Mouse (Mus musculus): ENCODE measurements around the gene Ctxn2. TPM values are rescaled to one million over a fixed set of nuclear protein-coding genes. Genes with fewer than 3 reads are reported as not detected.
"Not testable (repeated sequence)": the region's sequence is repeated elsewhere in the genome, so short reads cannot be mapped to it uniquely, and the experiment has no call there.

Ctxn2 gene
- not detected in 2 replicates for polyA plus RNA-seq (2015; fragmentation: Nextera tagmentation; extraction: Ambion mirVana)

GRCm38 (mm10) chr2:125135903-125136811 lies at the start of gene Ctxn2:
TSS of gene Ctxn2 (plus strand) at chr2:125136692.
- peaks cover 3% of the 10 kb centered on the region; the same call in 1 of the 2 replicates for H3K27me3 ChIP-seq
- under 1% methylated on average over 39 of the region's 39 CpGs for WGBS
- peak within 1 kb of the TSS; percentile 34 for H3K4me3 ChIP-seq (replicated peaks)
- peaks cover 9% of the 10 kb centered on the region for H3K4me1 ChIP-seq
- peak; percentile 69; the same call in 1 of the 2 replicates for ATAC-seq (ENCODE audit: insufficient number of reproducible peaks, low FRiP score, low TSS enrichment, low read depth)
- H3K27ac ChIP-seq (replicated peaks): no peak within 1 kb of the TSS
- no peak within 1 kb of the TSS for H3K9ac ChIP-seq
- H3K36me3 ChIP-seq: no peaks in the 10 kb centered on the region
- H3K4me2 ChIP-seq (replicated peaks): peak within 1 kb of the TSS; percentile 61
- H3K9me3 ChIP-seq (replicated peaks): no peaks in the 10 kb centered on the region

GRCm38 (mm10) chr2:125088757-125089156 lies 47.7 kb upstream of the Ctxn2 start:
- ATAC-seq (ENCODE audit: insufficient number of reproducible peaks, low FRiP score, low TSS enrichment, low read depth): no peak
- no peak overlapping the region for H3K4me2 ChIP-seq (replicated peaks)
- H3K36me3 ChIP-seq: peaks cover 28% of the 10 kb centered on the region

DNA sequence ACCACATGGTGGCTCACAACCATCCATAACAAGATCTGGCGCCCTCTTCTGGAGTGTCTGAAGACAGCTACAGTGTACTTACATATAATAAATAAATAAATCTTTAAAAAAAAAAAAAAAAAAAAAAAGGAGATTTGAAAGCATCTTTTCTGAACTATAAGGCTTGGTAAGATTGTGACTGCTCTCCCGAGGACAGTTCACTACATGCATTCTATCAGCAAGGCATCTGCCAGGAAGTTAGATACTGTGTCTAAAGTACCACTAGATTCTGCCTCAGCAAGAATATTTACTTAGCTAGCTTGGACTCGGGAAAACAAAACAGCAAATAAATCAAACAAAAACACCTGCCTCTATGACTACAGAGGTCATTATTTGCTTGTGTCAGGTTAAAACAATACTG lies 44.4 kb upstream of the Ctxn2 start:
- 85% methylated on average over 3 of the region's 3 CpGs for WGBS
- not testable (repeated sequence) for H3K4me1 ChIP-seq; H3K27ac ChIP-seq (replicated peaks); ATAC-seq (ENCODE audit: insufficient number of reproducible peaks, low FRiP score, low TSS enrichment, low read depth); H3K27me3 ChIP-seq; H3K4me2 ChIP-seq (replicated peaks); H3K4me3 ChIP-seq (replicated peaks); H3K9me3 ChIP-seq (replicated peaks); H3K9ac ChIP-seq
- peaks cover 33% of the 10 kb centered on the region for H3K36me3 ChIP-seq

More at GRCm38 (mm10) chr2:125088757-125089156, 47.7 kb upstream of the Ctxn2 start:
- Histone ChIP-seq H3K4me3 (replicated peaks) (no peak overlapping the region), H3K9me3 (replicated peaks) (no peaks in the 10 kb centered on the region), H3K4me1 (no peaks in the 10 kb centered on the region), H3K9ac (no peak overlapping the region), H3K27ac (replicated peaks) (no peak overlapping the region), H3K27me3 (no peaks in the 10 kb centered on the region)
- WGBS: 96% methylated on average over 7 of the region's 7 CpGs

DNA sequence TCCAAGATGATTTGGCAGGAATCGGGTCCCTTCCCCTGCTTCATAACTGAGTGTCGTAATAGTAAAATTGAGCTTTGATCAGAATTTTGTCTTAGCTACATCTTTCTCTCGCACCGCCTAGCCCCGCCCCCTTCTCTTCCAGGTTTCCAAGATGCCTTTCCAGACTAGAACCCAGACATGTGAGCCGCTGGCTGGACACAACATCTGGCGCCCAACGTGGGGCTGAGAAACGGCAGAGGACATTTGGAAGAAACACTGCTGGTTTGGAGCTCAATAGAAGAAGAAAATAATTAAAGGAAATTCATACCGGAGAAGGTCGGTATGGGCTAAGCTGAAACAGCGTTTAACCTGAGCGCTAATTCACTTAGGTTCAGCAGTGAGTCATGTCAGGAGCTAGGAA lies 32.0 kb upstream of the Ctxn2 start:
- peaks cover 47% of the 10 kb centered on the region for H3K36me3 ChIP-seq
- 93% methylated on average over 13 of the region's 13 CpGs for WGBS

DNA sequence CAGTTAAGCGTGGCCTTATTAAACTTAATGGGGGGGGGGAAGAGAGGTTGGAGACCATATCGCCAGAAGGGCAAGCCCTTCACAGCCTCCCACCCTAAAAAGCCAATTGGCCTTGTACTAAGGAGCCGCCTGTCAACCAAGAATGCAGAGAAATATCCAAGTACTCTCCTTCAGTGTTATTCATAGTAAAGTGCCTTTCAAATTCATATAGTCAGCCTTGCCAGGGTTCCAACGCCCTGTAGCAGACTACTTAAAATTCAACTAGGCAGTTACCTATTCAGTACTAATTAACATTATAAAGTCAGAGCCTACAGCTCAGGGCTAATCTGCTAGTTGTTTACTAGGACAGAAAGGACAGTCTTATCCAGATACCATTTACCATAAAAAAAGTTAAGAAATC lies 30.0 kb upstream of the Ctxn2 start:
- H3K9ac ChIP-seq; ATAC-seq (ENCODE audit: insufficient number of reproducible peaks, low FRiP score, low TSS enrichment, low read depth); H3K27me3 ChIP-seq; H3K4me1 ChIP-seq; H3K27ac ChIP-seq (replicated peaks); H3K9me3 ChIP-seq (replicated peaks); H3K4me3 ChIP-seq (replicated peaks); H3K4me2 ChIP-seq (replicated peaks): not testable (repeated sequence)
- H3K36me3 ChIP-seq: peaks cover 40% of the 10 kb centered on the region
- WGBS: 96% methylated on average over 4 of the region's 4 CpGs

More for the DNA sequence above, 32.0 kb upstream of the Ctxn2 start:
- not testable (repeated sequence) for H3K27ac ChIP-seq (replicated peaks); H3K27me3 ChIP-seq; H3K4me2 ChIP-seq (replicated peaks); H3K4me3 ChIP-seq (replicated peaks); ATAC-seq (ENCODE audit: insufficient number of reproducible peaks, low FRiP score, low TSS enrichment, low read depth); H3K9me3 ChIP-seq (replicated peaks); H3K9ac ChIP-seq; H3K4me1 ChIP-seq

GRCm38 (mm10) chr2:125119381-125120110 lies 16.9 kb upstream of the Ctxn2 start:
- no peaks in the 10 kb centered on the region for H3K9me3 ChIP-seq (replicated peaks)
- no peak overlapping the region for H3K4me2 ChIP-seq (replicated peaks)
- H3K27me3 ChIP-seq: no peaks in the 10 kb centered on the region
- 79% methylated on average over 6 of the region's 6 CpGs for WGBS
- H3K9ac ChIP-seq: no peak overlapping the region
- H3K4me3 ChIP-seq (replicated peaks): no peak overlapping the region
- H3K36me3 ChIP-seq: peaks cover 11% of the 10 kb centered on the region; the same call in 1 of the 2 replicates
- H3K27ac ChIP-seq (replicated peaks): no peak overlapping the region
- H3K4me1 ChIP-seq: no peaks in the 10 kb centered on the region
- no peak for ATAC-seq (ENCODE audit: insufficient number of reproducible peaks, low FRiP score, low TSS enrichment, low read depth)

GRCm38 (mm10) chr2:125122288-125122623 lies 14.2 kb upstream of the Ctxn2 start:
- peak overlapping the region; percentile 68 for H3K4me2 ChIP-seq (replicated peaks)
- H3K36me3 ChIP-seq: no peaks in the 10 kb centered on the region
- H3K9me3 ChIP-seq (replicated peaks): no peaks in the 10 kb centered on the region
- no peak for ATAC-seq (ENCODE audit: insufficient number of reproducible peaks, low FRiP score, low TSS enrichment, low read depth)
- WGBS: 4% methylated on average over 4 of the region's 4 CpGs
- H3K27me3 ChIP-seq: no peaks in the 10 kb centered on the region
- peak overlapping the region; percentile 76 for H3K9ac ChIP-seq
- H3K27ac ChIP-seq (replicated peaks): peak overlapping the region; percentile 89
- peak overlapping the region; percentile 77 for H3K4me3 ChIP-seq (replicated peaks)
- no peaks in the 10 kb centered on the region for H3K4me1 ChIP-seq

GRCm38 (mm10) chr2:125122624-125123476 lies 13.6 kb upstream of the Ctxn2 start:
- peak overlapping the region; percentile 89 for H3K27ac ChIP-seq (replicated peaks)

DNA sequence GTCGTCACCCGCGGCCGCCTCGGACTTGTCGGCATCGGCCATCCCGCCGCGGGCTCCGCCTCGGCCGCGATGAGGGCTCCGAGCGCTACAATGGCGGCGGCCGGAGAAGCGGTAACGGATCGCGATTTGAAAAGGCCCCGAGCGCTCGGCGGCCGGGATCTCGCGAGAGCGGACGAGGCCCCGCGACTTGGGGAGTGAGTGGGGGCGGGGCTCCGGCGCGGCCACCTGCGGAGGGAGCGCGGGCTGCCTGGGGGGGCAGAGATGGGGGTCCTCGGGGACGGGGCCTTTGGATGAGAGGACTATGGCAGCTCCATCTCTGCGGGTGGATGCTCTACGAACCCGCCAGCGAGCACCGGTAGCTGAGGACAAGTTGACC lies 13.0 kb upstream of the Ctxn2 start, which contains the start of gene Myef2:
Myef2 (minus strand) TSS at position 185 of the 376 bp plus-strand sequence.
- Histone ChIP-seq H3K27me3 (no peaks in the 10 kb centered on the region), H3K4me2 (replicated peaks) (peak within 1 kb of the TSS; percentile 68), H3K27ac (replicated peaks) (peak within 1 kb of the TSS; percentile 89), H3K4me1 (no peaks in the 10 kb centered on the region), H3K9me3 (replicated peaks) (no peaks in the 10 kb centered on the region), H3K36me3 (no peaks in the 10 kb centered on the region), H3K4me3 (replicated peaks) (peak within 1 kb of the TSS; percentile 77), H3K9ac (peak within 1 kb of the TSS; percentile 76)
- peak; percentile 74 for ATAC-seq (ENCODE audit: insufficient number of reproducible peaks, low FRiP score, low TSS enrichment, low read depth)
- under 1% methylated on average over 36 of the region's 48 CpGs for WGBS

More at GRCm38 (mm10) chr2:125122624-125123476, 13.6 kb upstream of the Ctxn2 start:
- H3K9ac ChIP-seq: peak overlapping the region; percentile 76
- peak overlapping the region; percentile 77 for H3K4me3 ChIP-seq (replicated peaks)
- WGBS: under 1% methylated on average over 44 of the region's 59 CpGs
- no peaks in the 10 kb centered on the region for H3K36me3 ChIP-seq
- H3K27me3 ChIP-seq: no peaks in the 10 kb centered on the region
- no peaks in the 10 kb centered on the region for H3K4me1 ChIP-seq
- H3K9me3 ChIP-seq (replicated peaks): no peaks in the 10 kb centered on the region
- peak; percentile 81 for ATAC-seq (ENCODE audit: insufficient number of reproducible peaks, low FRiP score, low TSS enrichment, low read depth)
- peak overlapping the region; percentile 68 for H3K4me2 ChIP-seq (replicated peaks)

DNA sequence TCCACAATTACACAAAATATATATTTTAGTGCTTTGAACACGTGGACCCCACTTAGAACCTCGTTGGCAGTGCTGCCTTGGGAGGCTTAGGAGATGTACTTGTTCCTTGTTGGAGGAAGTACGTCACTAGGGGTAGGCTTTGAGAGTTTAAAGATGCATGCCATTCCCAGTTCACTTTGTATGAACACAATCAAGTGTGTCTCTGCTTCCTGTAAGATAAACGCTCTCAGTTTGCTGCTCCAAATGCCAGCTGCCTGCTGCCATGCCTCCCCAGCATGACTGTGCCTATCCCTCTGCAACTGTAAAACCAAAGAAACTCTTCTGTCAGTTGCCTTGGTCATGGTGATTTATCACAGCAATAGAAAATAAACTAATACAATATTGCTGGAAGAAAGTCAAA lies 10.7 kb upstream of the Ctxn2 start:
- WGBS: 33% methylated on average over 4 of the region's 4 CpGs
- H3K27me3 ChIP-seq: no peaks in the 10 kb centered on the region
- H3K4me2 ChIP-seq (replicated peaks): no peak overlapping the region
- H3K27ac ChIP-seq (replicated peaks): no peak overlapping the region
- no peak overlapping the region for H3K9ac ChIP-seq
- no peak overlapping the region for H3K4me3 ChIP-seq (replicated peaks)
- ATAC-seq (ENCODE audit: insufficient number of reproducible peaks, low FRiP score, low TSS enrichment, low read depth): no peak
- no peaks in the 10 kb centered on the region for H3K36me3 ChIP-seq
- no peaks in the 10 kb centered on the region for H3K4me1 ChIP-seq
- H3K9me3 ChIP-seq (replicated peaks): no peaks in the 10 kb centered on the region
